Mouse (Mus musculus): ENCODE results near the gene Sept9. TPM values are rescaled to one million over a fixed set of nuclear protein-coding genes. Genes with fewer than 3 reads are reported as not detected.

The Sept9 gene
- polyA plus RNA-seq, 1 experiment from 2014 or later, result 202 TPM

GRCm38 (mm10) chr11:117362307-117362706 lies 162.8 kb downstream of the Sept9 start:
- Histone ChIP-seq H3K4me2 (no peak overlapping the region), H3K9me3 (no peaks in the 10 kb centered on the region), H3K9ac (no peak overlapping the region), H3K27me3 (no peaks in the 10 kb centered on the region), H3K4me1 (peaks cover 27% of the 10 kb centered on the region), H3K4me3 (no peak overlapping the region), H3K27ac (no peak overlapping the region), H3K36me3 (peaks cover 57% of the 10 kb centered on the region)
- no peak for ATAC-seq (ENCODE audit: insufficient number of reproducible peaks, insufficient read depth, low FRiP score, low TSS enrichment, low read depth)
- 80% methylated on average over 2 of the region's 2 CpGs for WGBS

- H3K4me3 ChIP-seq, result no peak overlapping the region
- H3K27ac ChIP-seq, result 0 out of 2 replicates have a peak overlapping the region, but pooled peaks have one; percentile 3
- H3K27me3 ChIP-seq, result no peaks in the 10 kb centered on the region
- ATAC-seq (ENCODE audit: insufficient number of reproducible peaks, insufficient read depth, low FRiP score, low TSS enrichment, low read depth), result no peak
- no peaks in the 10 kb centered on the region for H3K9me3 ChIP-seq
- H3K4me1 ChIP-seq, result peaks cover 21% of the 10 kb centered on the region
- H3K36me3 ChIP-seq, result peaks cover 44% of the 10 kb centered on the region
- no peak overlapping the region for H3K4me2 ChIP-seq
- no peak overlapping the region for H3K9ac ChIP-seq
- WGBS, result 50% methylated on average over 3 of the region's 3 CpGs
Observed at GRCm38 (mm10) chr11:117363918-117364317, 164.5 kb downstream of the Sept9 start.

DNA sequence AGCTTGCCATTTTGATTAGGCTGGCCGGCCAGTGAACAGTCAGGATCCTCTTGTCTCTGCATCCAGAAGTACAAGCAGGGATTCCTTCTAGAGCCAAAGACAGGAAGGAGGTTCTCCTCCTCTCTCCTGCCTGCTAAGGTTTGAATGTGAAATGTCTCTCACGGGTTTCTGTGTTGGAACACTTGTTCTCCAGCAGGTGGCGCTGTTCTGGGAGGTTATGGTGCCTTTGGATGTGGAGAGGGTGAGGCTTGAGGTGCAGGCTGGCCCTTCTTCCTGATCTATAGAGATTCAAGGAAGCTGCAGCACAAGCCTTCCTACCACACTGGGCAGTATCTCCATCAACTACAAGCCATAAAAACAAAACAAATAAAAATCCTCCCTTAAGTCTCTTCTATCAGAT lies 167.0 kb downstream of the Sept9 start:
- Histone ChIP-seq H3K4me3 (no peak overlapping the region), H3K9me3 (no peaks in the 10 kb centered on the region), H3K9ac (no peak overlapping the region), H3K27me3 (no peaks in the 10 kb centered on the region), H3K4me1 (peaks cover 28% of the 10 kb centered on the region), H3K4me2 (no peak overlapping the region), H3K27ac (no peak overlapping the region), H3K36me3 (peaks cover 19% of the 10 kb centered on the region)
- WGBS, result 12% methylated on average over 3 of the region's 3 CpGs
- ATAC-seq (ENCODE audit: insufficient number of reproducible peaks, insufficient read depth, low FRiP score, low TSS enrichment, low read depth), result no peak

DNA sequence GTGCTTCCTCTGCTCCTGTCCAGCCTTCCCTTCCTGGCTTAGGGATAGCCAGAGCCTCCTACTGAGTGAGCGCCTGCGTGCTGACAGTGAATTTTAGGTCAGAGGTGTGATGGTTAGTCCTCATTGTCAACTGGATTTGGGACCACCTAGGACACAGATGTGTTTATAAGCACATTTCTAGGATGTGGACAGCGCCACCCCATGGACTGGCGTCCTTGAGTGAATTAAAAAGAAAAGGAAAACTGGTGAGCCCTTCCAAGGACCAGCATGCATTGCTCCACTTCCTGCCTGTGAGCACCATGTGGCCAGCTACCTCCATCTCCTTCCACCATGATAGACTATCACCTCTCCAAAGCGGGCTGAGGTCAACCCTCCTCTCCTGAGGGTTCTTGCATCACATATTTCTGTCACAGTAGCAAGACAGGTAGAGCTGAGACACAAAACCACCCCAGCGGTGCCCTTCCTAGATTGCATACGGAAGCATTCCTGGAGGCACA lies 167.4 kb downstream of the Sept9 start:
- peaks cover 29% of the 10 kb centered on the region for H3K4me1 ChIP-seq
- peaks cover 14% of the 10 kb centered on the region for H3K36me3 ChIP-seq
- ATAC-seq (ENCODE audit: insufficient number of reproducible peaks, insufficient read depth, low FRiP score, low TSS enrichment, low read depth), result no peak
- 82% methylated on average over 7 of the region's 7 CpGs for WGBS
- no peaks in the 10 kb centered on the region for H3K9me3 ChIP-seq
- no peak overlapping the region for H3K4me3 ChIP-seq
- H3K4me2 ChIP-seq, result no peak overlapping the region
- H3K27me3 ChIP-seq, result no peaks in the 10 kb centered on the region
- H3K27ac ChIP-seq, result no peak overlapping the region
- H3K9ac ChIP-seq, result no peak overlapping the region

DNA sequence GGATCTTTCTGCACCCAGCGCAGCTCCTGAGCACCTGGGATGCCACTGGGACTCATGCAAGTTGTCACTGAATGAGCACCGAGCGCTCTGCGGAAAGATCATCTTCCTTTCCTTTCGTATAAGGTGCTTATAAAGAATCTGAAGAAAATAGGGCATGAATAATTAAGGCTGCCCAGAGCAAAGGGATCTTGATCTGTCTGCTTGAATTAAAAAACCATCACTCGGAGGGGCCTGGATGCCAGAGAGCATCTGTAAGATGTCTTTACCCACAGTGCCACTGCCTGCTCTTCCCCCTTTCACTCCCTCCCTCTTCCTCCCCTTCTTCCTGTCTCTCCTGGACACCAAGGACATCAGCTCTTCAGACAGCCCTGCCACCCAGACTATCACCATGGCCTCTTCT lies 168.5 kb downstream of the Sept9 start:
- H3K27ac ChIP-seq, result no peak overlapping the region
- no peak overlapping the region for H3K4me2 ChIP-seq
- no peak for ATAC-seq (ENCODE audit: insufficient number of reproducible peaks, insufficient read depth, low FRiP score, low TSS enrichment, low read depth)
- H3K27me3 ChIP-seq, result no peaks in the 10 kb centered on the region
- H3K9me3 ChIP-seq, result no peaks in the 10 kb centered on the region
- H3K36me3 ChIP-seq, result peaks cover 5% of the 10 kb centered on the region
- H3K4me3 ChIP-seq, result no peak overlapping the region
- peaks cover 29% of the 10 kb centered on the region for H3K4me1 ChIP-seq
- H3K9ac ChIP-seq, result no peak overlapping the region
- WGBS, result 88% methylated on average over 6 of the region's 6 CpGs

DNA sequence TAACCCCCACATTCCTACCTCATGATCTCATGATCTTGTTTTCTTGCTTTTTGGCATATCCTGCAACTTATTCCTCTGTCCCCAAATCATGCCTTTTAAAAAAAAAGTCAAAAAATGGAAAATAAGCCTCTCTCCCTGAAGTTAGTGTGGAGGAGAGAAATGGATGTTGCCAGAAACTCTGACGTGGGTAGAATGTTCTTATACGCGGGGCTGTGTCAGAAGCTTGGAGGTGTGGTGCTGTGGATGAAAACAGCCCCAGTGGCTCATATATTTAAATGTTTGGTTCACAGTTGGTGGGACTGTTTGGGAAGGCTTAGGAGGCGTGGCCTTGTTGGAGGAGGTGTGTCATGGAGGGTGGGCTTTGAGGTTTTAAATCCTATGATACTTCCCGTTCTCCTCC lies 169.9 kb downstream of the Sept9 start:
- Histone ChIP-seq H3K9ac (no peak overlapping the region), H3K4me2 (no peak overlapping the region), H3K27ac (no peak overlapping the region), H3K36me3 (no peaks in the 10 kb centered on the region), H3K4me3 (no peak overlapping the region), H3K27me3 (0 out of 2 replicates have a peak, but pooled peaks cover 3% of the 10 kb centered on the region), H3K4me1 (peaks cover 33% of the 10 kb centered on the region), H3K9me3 (no peaks in the 10 kb centered on the region)
- WGBS, result 89% methylated on average over 4 of the region's 5 CpGs
- ATAC-seq (ENCODE audit: insufficient number of reproducible peaks, insufficient read depth, low FRiP score, low TSS enrichment, low read depth), result no peak

- no peak overlapping the region for H3K4me3 ChIP-seq
- no peaks in the 10 kb centered on the region for H3K36me3 ChIP-seq
- H3K27me3 ChIP-seq, result 0 out of 2 replicates have a peak, but pooled peaks cover 6% of the 10 kb centered on the region
- 0 out of 2 replicates have a peak, but pooled peaks have one; percentile 21 for ATAC-seq (ENCODE audit: insufficient number of reproducible peaks, insufficient read depth, low FRiP score, low TSS enrichment, low read depth)
- 34% methylated on average over 5 of the region's 5 CpGs for WGBS
- no peak overlapping the region for H3K4me2 ChIP-seq
- H3K9ac ChIP-seq, result no peak overlapping the region
- no peak overlapping the region; the same call in 1 of the 2 replicates for H3K27ac ChIP-seq
- no peaks in the 10 kb centered on the region for H3K9me3 ChIP-seq
- H3K4me1 ChIP-seq, result peaks cover 31% of the 10 kb centered on the region
Observed at GRCm38 (mm10) chr11:117370262-117370850, 170.9 kb downstream of the Sept9 start.

DNA sequence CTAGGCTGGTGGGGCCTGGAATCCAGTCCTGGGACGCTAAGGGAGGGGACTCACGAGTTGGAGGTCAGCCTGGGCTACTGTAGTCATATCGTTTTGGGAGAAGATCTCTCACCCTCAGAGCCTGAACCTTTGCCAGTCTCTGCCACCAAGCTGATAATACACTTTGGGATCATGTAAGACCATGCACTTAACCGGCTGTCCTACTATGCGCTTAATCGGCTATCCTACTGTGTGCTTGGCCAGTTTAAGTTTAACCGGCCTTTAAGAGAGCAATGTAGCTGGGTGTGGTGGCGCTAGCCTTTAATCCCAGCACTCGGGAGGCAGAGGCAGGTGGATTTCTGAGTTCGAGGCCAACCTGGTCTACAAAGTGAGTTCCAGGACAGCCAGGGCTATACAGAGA lies 173.1 kb downstream of the Sept9 start:
- Histone ChIP-seq H3K27ac (peak overlapping the region; percentile 5; the same call in 1 of the 2 replicates), H3K4me1 (peaks cover 31% of the 10 kb centered on the region), H3K27me3 (0 out of 2 replicates have a peak, but pooled peaks cover 6% of the 10 kb centered on the region), H3K4me2 (no peak overlapping the region), H3K9ac (no peak overlapping the region), H3K36me3 (no peaks in the 10 kb centered on the region), H3K4me3 (no peak overlapping the region), H3K9me3 (no peaks in the 10 kb centered on the region)
- 89% methylated on average over 10 of the region's 10 CpGs for WGBS
- ATAC-seq (ENCODE audit: insufficient number of reproducible peaks, insufficient read depth, low FRiP score, low TSS enrichment, low read depth), result no peak

DNA sequence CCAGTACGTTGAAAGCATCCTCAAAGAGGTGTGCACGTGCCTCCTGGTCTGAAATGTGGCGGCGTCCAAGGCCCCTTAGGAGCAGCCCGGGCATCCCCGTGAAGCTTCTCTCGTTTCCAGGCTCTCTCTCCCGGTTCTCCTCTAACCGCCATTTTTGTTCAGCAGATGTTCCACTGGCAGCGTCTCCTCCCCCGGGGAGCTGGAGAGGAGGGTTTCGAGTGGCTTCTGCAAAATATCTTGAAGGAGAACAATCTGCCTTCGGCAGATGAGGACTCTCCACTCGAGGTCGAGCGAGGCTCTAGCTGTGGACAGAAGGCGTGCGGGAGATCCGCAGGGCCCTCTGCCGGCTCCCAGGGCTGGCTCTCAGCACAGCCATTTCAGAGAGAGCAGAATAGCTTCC lies 173.7 kb downstream of the Sept9 start:
- Histone ChIP-seq H3K9me3 (no peaks in the 10 kb centered on the region), H3K36me3 (no peaks in the 10 kb centered on the region), H3K4me1 (peaks cover 31% of the 10 kb centered on the region), H3K4me2 (no peak overlapping the region), H3K27me3 (0 out of 2 replicates have a peak, but pooled peaks cover 6% of the 10 kb centered on the region), H3K4me3 (no peak overlapping the region), H3K27ac (peak overlapping the region; percentile 51; the same call in 1 of the 2 replicates), H3K9ac (no peak overlapping the region)
- ATAC-seq (ENCODE audit: insufficient number of reproducible peaks, insufficient read depth, low FRiP score, low TSS enrichment, low read depth), result no peak
- 58% methylated on average over 20 of the region's 20 CpGs for WGBS

DNA sequence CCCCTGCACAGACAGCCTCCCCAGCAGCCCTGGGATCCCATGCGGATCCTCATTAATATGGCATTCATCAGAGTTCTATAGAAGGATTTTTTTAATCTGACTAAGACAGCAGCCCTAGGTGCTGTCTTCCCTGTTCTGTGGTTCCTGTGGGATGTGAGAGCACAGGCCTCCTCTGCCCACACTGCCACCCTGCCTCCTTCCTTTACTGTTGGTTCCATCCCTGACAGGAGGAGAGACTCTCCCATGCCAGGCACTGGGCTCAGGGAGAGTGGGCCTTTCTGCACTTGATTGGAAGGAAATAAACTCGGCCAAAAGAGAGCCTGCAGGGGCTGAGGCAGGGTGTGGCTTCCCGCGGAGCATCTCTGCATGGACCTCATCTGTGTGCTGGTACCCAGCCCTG lies 174.4 kb downstream of the Sept9 start:
- 30% methylated on average over 4 of the region's 4 CpGs for WGBS
- H3K36me3 ChIP-seq, result no peaks in the 10 kb centered on the region
- no peak overlapping the region for H3K27ac ChIP-seq

DNA sequence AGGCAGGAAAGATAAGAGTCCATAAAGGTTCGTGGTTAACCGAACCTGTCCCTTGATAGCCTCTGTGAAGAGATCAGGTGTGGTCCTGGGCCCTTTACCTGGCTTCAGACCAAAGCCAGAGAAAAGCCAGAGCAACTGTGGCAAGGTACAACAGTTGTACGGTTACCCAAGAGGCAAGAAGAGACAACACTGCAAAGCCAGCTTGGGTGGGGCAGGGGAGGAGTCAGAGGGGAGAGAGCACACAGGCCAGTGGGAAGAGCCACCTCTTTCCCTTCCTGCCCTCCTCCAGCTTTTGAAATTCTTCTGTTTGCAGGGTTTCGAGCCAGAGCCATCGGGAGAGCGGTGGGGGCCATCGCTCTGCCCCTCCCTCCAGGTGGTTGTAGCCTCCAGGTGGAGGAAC lies 174.8 kb downstream of the Sept9 start:
- 0 out of 2 replicates have a peak, but pooled peaks cover 6% of the 10 kb centered on the region for H3K27me3 ChIP-seq
- peaks cover 31% of the 10 kb centered on the region for H3K4me1 ChIP-seq
- no peaks in the 10 kb centered on the region for H3K36me3 ChIP-seq
- H3K9me3 ChIP-seq, result no peaks in the 10 kb centered on the region
- no peak overlapping the region for H3K27ac ChIP-seq
- WGBS, result 54% methylated on average over 7 of the region's 7 CpGs
- ATAC-seq (ENCODE audit: insufficient number of reproducible peaks, insufficient read depth, low FRiP score, low TSS enrichment, low read depth), result no peak
- H3K4me3 ChIP-seq, result no peak overlapping the region
- H3K4me2 ChIP-seq, result no peak overlapping the region
- peak overlapping the region; percentile 44; the same call in 1 of the 2 replicates for H3K9ac ChIP-seq

More for the DNA sequence above, 174.4 kb downstream of the Sept9 start:
- no peaks in the 10 kb centered on the region for H3K9me3 ChIP-seq
- H3K4me1 ChIP-seq, result peaks cover 31% of the 10 kb centered on the region
- H3K27me3 ChIP-seq, result 0 out of 2 replicates have a peak, but pooled peaks cover 6% of the 10 kb centered on the region
- no peak overlapping the region for H3K4me2 ChIP-seq
- H3K4me3 ChIP-seq, result no peak overlapping the region
- ATAC-seq (ENCODE audit: insufficient number of reproducible peaks, insufficient read depth, low FRiP score, low TSS enrichment, low read depth), result no peak
- peak overlapping the region; percentile 44; the same call in 1 of the 2 replicates for H3K9ac ChIP-seq

DNA sequence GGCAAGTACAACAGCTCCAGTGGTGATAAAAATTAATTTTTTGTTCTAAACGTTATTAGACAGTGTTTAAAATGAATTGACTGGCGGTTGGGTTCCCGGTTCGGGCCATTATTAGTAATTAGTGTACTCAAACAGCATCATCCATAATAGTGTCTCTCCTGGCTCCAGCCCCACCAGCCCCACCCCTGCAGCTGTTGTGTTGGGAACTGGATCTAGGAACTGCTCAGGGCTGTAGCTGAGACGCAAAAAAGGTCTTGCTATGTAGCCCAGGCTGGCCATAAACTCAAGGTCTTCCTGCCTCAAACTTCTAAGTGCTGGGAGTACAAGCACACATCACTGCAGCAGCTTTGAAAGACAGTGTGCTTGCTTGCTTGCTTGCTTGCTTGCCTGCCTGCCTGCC lies 180.3 kb downstream of the Sept9 start:
- H3K27ac ChIP-seq, result no peak overlapping the region
- no peak for ATAC-seq (ENCODE audit: insufficient number of reproducible peaks, insufficient read depth, low FRiP score, low TSS enrichment, low read depth)
- H3K36me3 ChIP-seq, result no peaks in the 10 kb centered on the region
- no peak overlapping the region for H3K4me2 ChIP-seq
- no peak overlapping the region for H3K9ac ChIP-seq
- H3K27me3 ChIP-seq, result peaks cover 29% of the 10 kb centered on the region
- no peaks in the 10 kb centered on the region for H3K9me3 ChIP-seq
- peaks cover 7% of the 10 kb centered on the region; the same call in 1 of the 2 replicates for H3K4me1 ChIP-seq
- 75% methylated on average over 5 of the region's 5 CpGs for WGBS
- H3K4me3 ChIP-seq, result no peak overlapping the region

Data from embryonic facial prominence, embryonic 13.5 days (tissue).